Mouse (Mus musculus) cerebral cortex, adult 2 months (tissue): ENCODE results near the gene Tbc1d5.

Source experiments
- WGBS: fragments of 180-500 bp; shearing (Covaris S2); methylation state at CpG from one replicate; pipeline ENCODE4 v1.1.7; 2018; 5-methylcytosine and 5-hydroxymethylcytosine counted together

The Tbc1d5 gene

DNA sequence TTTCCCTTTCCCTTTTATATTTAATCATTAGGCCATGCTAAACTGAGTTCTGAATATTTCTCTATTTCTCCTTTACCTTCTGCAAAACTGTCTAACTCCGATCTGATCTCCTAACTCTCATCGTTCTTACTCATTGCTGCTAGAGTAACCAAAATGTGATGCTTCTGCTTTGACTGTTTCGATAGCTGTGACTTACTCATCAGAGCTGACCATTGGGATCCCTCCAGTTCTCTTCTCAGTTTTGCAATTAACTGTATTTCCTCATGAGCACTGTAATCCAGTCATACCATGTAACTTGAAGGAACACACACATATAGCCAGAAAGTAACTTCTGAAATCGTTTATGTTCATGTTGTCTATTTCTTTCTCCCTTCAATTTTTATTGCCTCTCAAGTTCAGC is 306.6 kb downstream of the Tbc1d5 start:
- 84% methylated on average over 4 of the region's 4 CpGs for WGBS

DNA sequence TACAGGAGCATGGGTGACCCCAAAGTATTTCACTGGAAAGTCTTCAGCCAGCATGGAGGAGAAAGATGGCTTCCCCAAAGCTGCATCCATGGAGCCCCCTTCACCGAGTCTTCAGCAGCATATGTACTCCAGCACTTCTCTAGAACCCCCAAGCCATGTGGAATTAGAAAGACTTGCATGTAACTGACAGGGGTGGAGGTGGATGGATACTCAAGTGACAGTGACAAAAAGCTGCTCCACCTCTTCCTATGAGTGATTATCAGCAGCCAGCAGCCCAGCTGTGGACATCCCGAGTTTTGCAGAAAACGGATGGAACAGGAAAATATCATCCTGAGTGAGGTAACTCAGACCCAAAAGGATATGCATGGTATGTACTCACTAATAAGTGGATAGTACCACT is 311.9 kb downstream of the Tbc1d5 start:
- WGBS: 97% methylated on average over 3 of the region's 3 CpGs

DNA sequence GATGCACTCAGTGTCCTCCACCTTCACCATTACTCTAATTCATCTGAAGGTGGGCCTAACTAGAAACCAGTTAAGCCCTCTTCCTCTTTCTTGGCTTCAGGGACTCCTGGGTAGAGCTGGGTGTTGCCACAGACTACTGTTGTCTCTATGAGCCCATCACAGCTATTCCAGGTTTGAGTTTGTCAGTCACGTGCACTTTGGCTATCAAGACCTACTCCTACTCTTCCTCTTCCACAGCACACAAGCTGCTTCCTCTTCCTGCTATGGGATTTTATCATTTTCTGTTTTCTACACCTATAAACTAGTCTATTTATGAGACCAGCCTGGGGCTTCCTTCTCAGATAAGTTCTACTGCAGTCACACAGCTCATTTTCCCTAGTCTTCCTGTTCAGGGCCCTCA is 314.4 kb downstream of the Tbc1d5 start:
- 89% methylated on average over 1 of the region's 1 CpGs for WGBS

DNA sequence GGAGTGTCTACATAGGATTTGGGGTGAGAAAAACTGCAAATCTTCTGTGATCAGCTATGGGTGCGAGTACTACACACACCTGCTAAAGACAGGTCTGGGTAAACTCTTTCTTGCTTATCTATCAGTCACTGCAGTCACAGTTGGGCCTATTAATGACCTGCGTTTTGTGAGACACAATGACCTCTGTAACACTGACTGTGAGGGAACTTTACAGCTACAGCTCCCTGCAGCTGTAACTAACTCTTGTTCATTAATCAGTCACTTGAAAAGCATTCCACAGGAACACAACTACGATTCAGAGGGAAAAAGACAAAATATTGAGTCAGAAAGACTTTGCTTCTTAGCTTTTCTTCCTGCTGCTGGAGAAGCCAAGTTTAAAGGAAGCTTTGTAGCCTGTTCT is 325.9 kb downstream of the Tbc1d5 start:
- 65% methylated on average over 3 of the region's 3 CpGs for WGBS

DNA sequence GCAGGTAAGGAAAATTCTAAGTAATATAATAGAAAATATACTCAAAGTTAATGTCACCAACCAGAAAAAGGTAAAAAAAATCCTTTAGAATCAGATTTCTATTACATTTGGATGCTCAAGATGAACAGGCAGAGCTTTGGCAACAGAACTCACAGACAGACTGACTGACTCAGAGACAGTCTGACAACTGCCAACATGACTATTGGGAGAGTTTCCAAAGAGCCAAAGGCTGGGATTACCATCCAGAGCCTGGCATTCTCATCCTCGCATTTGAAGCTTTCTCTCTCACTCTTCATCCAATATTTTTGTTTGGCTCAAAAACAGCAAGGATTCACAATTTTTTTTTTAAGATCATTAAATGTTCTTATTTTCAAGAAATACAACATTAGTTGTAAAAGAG is 327.8 kb downstream of the Tbc1d5 start:
- 52% methylated on average over 1 of the region's 1 CpGs for WGBS

DNA sequence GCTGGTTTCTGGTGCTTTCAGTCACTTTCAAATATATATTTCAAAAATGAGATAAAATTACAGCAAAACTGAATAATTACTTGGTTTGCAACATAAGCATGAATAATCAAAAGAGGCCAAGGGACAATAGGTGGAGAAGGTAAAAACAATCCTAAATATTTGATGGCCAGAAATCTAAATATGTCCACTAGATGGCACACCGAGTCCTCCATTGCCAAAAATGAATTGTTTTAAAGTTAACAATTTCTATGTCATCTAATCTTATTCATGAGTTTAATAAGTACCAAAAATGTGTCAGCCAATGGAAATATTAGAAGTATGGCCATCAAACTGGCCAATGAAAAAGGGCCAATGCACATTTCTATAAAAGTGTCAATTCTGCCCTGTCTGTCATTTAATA is 365.1 kb downstream of the Tbc1d5 start:
- WGBS: 35% methylated on average over 1 of the region's 1 CpGs

DNA sequence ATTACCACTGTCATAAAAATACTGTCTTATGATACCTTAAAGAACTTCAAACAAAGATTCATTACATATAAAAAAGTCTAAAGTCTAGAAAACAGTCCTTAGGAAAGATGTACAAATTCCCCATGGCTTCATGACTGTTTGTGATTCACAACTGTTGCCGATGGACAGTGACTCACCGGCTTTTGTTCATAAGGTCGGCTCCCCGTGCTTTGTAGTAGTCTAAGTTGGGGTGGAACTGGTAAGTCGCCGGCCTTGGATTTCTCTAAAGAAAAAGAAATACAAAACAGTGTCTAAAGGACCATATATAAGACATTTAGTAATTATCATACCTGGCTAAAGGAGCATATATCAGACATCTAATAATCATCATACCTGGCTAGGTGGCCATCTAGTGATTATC is 365.6 kb downstream of the Tbc1d5 start:
- WGBS: 82% methylated on average over 6 of the region's 6 CpGs

DNA sequence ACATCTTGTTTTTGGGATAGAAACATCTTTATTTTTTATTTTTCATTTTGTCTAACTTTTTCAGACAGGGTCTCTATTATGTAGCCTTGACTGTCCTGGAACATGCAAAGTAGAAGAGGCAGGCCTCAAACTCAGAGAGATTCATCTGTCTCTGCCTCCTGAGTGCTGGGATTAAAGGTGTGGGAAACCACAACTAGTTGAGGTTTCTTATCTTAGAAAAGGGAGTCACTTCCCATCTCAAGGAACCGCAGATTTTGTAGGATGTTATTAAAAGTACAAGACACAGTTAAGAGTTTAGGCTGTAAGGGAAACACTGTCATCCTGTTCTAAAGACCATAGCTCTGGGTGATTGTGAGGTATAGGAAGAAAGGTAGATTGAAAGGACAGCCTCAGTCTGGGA is 373.5 kb downstream of the Tbc1d5 start:
- 77% methylated on average over 1 of the region's 1 CpGs for WGBS

DNA sequence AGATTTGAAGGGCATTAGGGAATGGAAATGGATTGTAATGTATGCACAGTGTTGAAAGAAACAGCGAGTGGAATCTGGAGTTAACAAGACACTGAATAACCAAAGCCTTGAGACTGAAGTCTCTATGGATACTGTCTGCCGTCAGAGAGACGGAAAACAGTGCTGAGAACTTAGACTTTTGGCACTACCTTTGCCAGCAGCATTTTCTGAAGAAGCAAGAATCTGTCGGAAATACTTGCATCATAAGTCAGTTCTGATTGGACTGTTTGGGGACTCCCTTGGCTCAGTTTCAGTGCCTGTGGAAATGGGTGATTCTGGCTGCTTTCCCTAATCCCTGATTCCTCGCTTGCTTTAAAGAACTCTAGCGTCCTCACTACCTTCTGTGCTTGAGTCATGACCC is 375.9 kb downstream of the Tbc1d5 start:
- 36% methylated on average over 6 of the region's 6 CpGs for WGBS

DNA sequence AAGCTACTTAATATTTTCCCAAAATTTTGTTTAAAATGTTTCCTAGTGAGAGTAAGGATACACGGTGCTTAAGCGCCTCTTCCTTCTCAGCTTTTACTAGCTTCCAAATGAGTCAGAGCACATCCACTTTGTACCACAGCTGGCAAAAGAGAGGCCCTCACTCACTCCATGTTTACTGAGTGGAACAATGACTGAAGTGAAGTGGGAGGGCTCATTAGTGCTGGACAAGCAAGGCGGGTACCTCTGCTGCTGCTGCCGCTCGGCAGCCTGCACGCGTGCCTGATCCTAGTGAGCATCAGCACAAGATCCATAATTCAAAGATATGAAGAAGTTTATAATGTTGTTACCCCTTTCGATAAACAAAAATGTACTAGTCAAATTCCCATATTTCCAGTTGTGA is 376.8 kb downstream of the Tbc1d5 start:
- WGBS: 78% methylated on average over 8 of the region's 8 CpGs

DNA sequence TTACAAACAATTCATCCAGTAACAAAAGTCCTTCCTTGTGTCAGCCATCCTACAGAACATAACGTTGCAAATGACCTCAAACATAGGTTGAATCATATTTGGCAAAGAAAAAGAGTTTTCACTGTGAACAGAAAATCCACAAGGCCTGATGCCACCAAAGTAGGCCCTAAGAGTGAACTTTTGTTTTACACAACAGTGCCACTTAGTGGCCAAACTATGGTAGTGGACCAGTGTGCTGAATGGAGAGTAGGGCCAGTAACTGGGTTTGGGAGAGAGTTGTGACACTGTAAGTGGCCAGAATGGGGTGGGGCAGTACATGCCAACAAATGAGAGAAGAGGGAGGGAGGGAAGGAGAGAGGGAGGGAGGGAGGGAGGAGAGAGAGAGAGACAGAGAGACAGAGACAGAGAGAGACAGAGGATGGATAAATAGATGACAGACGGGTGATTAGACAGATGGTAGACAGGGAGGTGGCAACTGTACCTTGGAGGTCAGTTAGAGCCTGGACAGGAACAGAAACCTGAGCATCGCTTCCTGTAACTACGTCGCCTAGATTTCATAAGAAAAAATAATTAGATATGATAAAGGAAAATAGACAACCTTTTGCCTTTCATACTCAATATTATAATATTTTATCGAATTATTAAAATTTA is 383.6 kb downstream of the Tbc1d5 start:
- WGBS: 74% methylated on average over 6 of the region's 6 CpGs

DNA sequence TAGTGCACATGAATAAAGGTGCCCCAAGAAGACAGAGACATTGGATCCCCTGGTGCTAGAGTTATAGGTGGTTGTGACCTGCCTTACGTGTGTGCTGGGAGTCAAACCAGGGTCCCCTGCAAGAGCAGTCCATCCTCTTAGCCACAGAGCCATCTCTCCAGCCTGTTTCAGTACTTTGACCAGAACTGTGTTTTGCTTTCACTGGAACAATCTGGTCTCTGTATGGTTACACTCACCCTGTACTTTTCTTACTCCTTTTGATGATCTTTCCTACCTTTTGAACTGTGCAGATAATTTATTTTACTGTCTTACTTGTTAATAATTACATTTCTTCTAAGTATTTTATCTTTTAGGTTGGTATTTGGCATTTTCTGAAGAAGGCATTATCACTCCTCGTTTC is 387.5 kb downstream of the Tbc1d5 start:
- WGBS: 99% methylated on average over 2 of the region's 2 CpGs

DNA sequence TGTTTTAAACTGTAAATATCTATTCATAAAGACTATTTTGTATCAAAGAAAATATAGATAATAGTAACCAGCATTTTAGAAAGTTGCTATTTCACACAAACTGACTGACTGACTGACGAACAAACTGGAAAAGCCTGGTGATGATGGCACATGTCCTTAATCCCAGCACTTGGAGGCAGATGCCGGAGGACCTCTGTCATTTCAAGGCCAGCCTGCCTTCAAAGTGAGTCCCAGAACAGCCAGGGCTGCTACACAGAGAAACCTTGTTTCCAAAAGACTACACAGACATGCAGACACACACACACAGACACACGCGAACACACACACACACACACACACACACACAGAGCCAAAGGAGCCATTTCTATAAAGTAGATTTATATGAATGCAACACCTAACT is 390.3 kb downstream of the Tbc1d5 start:
- WGBS: 95% methylated on average over 4 of the region's 4 CpGs

DNA sequence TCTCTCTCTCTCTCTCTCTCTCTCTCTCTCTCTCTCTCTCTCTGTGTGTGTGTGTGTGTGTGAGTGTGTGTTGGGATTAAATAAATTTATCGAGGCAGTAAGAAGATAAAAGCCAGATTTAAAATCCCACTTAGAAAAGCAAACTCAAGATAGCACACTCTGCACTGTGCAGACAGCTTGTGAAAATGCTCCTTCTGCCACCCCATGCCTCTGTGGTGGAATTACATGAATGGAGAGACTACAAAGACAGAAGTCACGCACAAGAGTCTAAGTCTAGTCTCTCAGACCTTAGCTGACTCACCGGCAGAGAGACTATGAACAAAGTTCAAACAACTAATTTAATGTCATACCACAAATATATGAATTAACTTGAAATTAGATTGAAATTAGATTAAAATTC is 403.9 kb downstream of the Tbc1d5 start:
- 24% methylated on average over 3 of the region's 3 CpGs for WGBS

DNA sequence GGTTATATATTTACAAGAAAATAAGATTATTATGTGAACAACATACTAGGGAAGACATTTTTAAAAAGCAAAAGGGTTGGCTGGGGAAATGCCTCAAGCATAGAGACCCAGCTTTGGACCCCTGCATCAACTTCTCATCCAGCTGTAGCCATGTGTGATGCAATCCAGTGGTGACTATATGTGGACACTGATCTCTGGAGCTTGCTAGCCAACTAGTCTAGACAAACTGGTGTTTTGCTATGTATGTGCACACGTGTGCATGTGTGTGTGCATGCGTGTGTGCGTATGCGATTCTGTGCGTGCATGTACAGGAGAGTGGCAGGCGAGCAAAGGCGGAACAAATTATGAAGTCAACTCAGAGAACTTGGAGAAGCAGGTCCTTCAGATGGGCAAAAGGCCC is 414.8 kb downstream of the Tbc1d5 start:
- WGBS: 97% methylated on average over 7 of the region's 7 CpGs

DNA sequence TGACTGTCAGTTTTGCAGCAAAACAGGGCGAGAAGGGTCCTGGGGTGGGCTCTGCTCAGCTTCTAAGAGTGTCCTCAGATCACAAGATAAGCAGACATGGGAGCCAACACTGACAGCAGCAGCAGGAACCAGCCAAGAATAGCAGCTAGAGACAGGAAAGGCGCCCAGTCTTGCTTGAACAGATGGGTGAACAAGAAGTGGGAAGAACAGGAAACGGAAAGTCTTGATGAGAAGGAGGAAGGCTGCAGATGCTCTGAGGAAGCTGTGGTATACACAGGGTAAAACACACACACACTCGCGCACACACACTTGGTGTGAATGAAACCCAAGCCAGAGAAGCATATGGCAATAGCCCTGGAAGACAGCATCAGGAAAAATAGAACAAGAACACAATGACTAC is 415.7 kb downstream of the Tbc1d5 start:
- 36% methylated on average over 5 of the region's 5 CpGs for WGBS

DNA sequence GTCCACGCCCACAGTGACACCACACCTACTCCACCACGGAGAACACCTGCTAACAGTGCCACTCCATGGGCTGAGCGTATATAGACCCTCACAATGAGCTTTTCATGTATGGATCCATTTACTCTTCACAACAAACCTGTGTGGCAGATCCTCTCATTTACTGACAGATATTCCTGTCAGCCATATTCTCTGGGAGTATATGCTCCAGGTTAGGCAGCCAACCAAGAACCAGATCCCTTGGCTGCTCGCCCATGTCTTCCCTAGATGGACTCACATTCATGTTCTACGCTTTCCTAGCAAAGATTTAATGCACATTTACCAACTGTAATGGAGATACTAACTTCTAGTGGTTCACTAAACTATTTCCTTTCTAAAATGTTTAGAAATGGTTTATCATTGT is 416.9 kb downstream of the Tbc1d5 start:
- WGBS: 69% methylated on average over 5 of the region's 5 CpGs

DNA sequence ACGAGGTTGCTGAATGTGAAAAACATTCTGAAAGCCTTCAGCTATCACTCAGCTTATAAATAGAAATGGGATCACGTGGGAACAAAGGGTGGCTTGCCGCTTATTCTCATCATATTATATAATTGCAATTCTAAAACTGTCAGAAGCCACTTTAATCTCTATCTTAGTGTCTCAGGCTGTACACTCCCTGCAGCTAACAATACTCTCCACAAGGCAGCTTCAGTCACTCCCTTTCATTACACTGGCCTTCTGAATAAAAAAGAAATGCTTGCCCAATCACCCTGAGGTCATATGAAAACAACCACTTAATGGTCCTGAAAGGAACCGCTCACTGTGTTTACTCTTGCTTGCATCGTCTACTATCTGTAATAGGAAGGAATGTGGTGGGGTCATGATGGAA is 418.1 kb downstream of the Tbc1d5 start:
- 27% methylated on average over 5 of the region's 5 CpGs for WGBS

DNA sequence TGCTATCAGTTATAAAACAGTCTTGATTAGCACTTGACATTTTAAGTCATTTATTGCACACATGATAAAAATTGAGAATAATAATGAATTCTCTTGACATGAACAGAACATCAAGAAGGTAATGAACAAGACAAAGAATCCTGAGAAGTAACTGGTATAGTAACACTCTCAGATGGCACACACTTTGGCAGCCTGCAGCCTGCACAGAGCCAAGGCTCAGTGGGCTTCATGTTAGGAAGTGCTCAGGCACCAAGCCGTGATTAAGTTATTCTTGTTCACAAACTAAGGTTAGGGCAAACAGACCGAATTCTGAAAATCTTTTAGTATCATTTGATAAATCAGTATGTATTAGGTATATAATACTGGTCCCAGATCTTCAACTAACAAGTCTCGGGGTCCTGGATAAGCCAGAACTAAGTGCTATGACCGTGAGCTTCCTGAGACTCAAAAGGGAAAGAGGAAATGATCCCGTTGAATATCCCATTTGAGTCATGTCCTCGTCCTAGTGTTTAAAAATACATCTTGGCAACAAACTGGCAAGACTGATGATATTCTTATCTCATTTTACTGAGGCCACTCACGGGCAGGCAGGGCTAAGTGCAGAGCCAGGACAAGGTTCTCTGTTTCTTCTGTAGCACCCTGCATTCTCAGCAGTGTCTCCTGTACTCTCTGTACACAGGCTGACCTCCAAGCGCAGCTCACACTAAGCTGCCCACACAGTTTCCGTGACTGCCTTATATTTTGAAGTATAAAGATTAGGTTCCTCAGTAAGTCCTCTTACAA is 425.6 kb downstream of the Tbc1d5 start:
- 37% methylated on average over 9 of the region's 9 CpGs for WGBS

DNA sequence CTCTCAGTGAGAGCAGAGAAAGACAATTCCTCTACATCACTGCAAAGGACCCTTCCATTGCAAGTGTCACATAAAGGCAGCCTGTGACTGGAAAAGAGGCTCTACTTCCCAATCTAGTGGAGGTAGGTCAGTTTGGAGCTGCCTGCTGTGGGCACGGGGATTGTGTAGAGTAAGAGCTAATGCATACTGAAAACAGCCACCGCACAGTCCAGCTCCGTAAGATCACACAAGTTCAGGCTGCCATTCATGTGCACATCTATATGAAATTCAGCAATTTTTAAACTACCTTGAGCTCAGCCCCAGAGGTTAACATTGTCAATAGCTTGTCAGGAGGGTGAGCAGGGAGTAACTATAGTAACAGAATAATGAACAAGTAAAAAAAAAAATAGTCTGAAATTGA is 426.4 kb downstream of the Tbc1d5 start:
- 90% methylated on average over 3 of the region's 3 CpGs for WGBS

DNA sequence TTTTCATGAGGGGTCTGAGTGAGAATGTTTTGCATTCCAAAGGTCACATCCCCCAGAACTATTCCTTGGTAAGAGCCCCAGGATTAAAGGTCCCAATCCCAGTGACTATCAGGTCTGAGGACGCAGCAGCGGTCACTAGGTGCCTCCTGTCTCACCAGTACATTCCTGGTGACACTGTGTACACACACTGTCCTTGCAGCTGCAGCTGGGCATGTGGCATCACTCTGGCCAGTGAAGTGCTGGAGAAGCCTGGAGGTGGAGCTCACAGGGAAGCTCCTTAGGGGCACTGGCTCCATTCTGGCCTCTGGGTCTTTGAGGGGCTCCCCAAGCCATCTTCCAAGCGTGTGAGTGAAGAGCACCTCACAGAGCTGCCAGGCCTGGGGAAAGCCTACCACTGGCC is 427.2 kb downstream of the Tbc1d5 start:
- 95% methylated on average over 3 of the region's 3 CpGs for WGBS

DNA sequence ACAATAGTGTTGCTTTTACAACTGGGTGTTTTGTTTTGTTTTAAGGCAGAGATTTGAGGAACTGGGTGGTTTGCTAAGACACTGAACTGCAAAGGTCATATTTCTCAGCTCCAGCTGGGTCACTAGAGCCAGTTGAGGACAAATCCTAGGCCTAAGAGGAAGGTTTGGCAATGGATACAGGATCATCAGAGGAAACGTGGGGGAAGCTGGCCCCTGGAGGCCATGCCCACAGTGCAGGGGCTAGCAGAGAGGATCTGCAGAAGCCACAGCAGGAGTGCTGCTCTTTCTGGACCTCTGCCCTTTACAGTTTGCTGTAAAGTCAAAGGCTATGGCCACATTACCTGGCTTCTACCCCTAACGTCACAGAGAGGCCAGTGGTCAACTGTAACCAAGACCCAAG is 428.3 kb downstream of the Tbc1d5 start:
- WGBS: 52% methylated on average over 2 of the region's 2 CpGs

DNA sequence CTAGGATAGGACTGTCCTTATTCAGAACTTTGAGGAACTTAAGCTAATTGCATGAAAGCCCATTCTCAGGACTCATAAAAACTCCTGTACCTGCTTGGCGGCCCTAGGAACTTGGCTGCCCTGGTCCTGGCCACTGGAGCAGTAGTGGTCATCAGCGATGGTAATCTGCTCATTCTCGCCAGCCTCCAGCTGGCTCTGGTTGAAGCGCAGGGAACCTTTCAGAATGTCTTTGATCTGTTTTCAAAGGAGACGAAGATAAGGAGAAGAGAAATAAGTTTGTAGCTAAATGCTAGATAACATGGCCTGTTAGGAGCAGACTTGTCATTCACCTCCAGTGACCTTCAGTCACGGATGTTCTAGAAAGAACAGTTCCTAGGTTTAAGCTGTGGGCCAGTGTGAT is 437.8 kb downstream of the Tbc1d5 start:
- 91% methylated on average over 6 of the region's 6 CpGs for WGBS

DNA sequence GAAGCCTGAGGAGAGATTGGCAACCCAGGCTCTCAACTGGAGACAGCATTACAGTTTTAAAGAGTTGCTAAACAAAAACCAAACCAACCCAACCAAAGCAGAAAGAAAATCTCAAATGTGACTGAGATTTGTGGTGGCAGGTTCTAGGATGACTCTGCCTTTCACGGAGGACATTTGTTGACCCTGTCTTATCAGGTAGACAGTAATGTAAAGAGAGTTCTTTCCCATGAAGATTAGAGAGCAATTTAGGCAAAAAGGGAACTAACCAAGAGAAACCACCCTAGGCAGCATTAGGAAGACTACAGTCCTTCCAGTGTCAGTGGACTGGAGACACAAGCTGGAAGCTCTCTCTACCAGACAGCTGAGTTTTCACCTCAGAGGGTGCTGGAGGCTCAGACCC is 438.3 kb downstream of the Tbc1d5 start:
- WGBS: 96% methylated on average over 1 of the region's 1 CpGs
